Mouse (Mus musculus) megakaryocyte, embryonic 14.5 days (primary cell): ENCODE data around the gene Cd19. TPM values are rescaled to one million over a fixed set of nuclear protein-coding genes. Genes with fewer than 3 reads are reported as not detected.
"Not testable (repeated sequence)": the region's sequence is repeated elsewhere in the genome, so short reads cannot be mapped to it uniquely, and the experiment has no call there.

Source experiments
- H3K27me3 ChIP-seq: replicated peaks from 2 replicates; pipeline ENCODE3; 2012; ENCODE audit warnings: inconsistent platforms
- H3K36me3 ChIP-seq: replicated peaks from 2 replicates; pipeline ENCODE3; 2012; ENCODE audit warnings: low read length, inconsistent platforms, mixed read lengths
- H3K4me1 ChIP-seq: 2 replicates; pipeline ENCODE4 v1.6.1; 2012; ENCODE audit warnings: inconsistent platforms
- H3K4me3 ChIP-seq: replicated peaks from 2 replicates; pipeline ENCODE3; 2012; ENCODE audit warnings: moderate library complexity, mild to moderate bottlenecking, inconsistent platforms
- H3K9me3 ChIP-seq: 2 replicates; pipeline ENCODE4 v1.6.1; 2012; ENCODE audit warnings: inconsistent platforms
- FLI1 ChIP-seq: IDR thresholded peaks from 2 replicates; pipeline ENCODE4 v1.6.1; 2012; ENCODE audit warnings: low read length, inconsistent platforms, mixed read lengths
- GATA1 ChIP-seq: IDR thresholded peaks from 3 replicates; pipeline ENCODE4 v1.6.1; 2012; ENCODE audit warnings: mixed read lengths, low read length, inconsistent platforms, borderline replicate concordance
- polyA plus RNA-seq: library from polyadenylated mRNA; stranded (reverse); fragments of >175 nt; gene quantifications from 2 replicates; pipeline ENCODE4 v1.2.3, GENCODE M21; 2012; ENCODE audit warnings: low replicate concordance; ENCODE audit not compliant: insufficient read depth

The Cd19 gene
- polyA plus RNA-seq, 1 experiment, result not detected

GRCm38 (mm10) chr7:126396298-126397119, 18.2 kb downstream of the Cd19 start, which contains the start of gene Nfatc2ip:
Gene Nfatc2ip, minus strand, starts transcription at chr7:126396737.
- Histone ChIP-seq H3K4me3 (peak within 1 kb of the TSS; percentile 98), H3K27me3 (no peaks in the 10 kb centered on the region), H3K9me3 (no peaks in the 10 kb centered on the region), H3K4me1 (peaks cover 56% of the 10 kb centered on the region), H3K36me3 (peaks cover 22% of the 10 kb centered on the region)
- TF ChIP-seq GATA1, result no peak
- no peak for TF ChIP-seq FLI1

GRCm38 (mm10) chr7:126392086-126392884, 22.4 kb downstream of the Cd19 start:
- Histone ChIP-seq H3K9me3 (peaks cover 12% of the 10 kb centered on the region), H3K36me3 (peaks cover 62% of the 10 kb centered on the region), H3K4me1 (peaks cover 68% of the 10 kb centered on the region)
- not testable (repeated sequence) for H3K27me3 ChIP-seq, H3K4me3 ChIP-seq

GRCm38 (mm10) chr7:126388185-126388584, 26.5 kb downstream of the Cd19 start:
- no peak for TF ChIP-seq FLI1
- no peak for TF ChIP-seq GATA1
- no peaks in the 10 kb centered on the region for H3K27me3 ChIP-seq
- H3K36me3 ChIP-seq, result peaks cover 85% of the 10 kb centered on the region
- H3K4me1 ChIP-seq, result peaks cover 39% of the 10 kb centered on the region
- peaks cover 12% of the 10 kb centered on the region for H3K9me3 ChIP-seq
- H3K4me3 ChIP-seq, result no peak overlapping the region

DNA sequence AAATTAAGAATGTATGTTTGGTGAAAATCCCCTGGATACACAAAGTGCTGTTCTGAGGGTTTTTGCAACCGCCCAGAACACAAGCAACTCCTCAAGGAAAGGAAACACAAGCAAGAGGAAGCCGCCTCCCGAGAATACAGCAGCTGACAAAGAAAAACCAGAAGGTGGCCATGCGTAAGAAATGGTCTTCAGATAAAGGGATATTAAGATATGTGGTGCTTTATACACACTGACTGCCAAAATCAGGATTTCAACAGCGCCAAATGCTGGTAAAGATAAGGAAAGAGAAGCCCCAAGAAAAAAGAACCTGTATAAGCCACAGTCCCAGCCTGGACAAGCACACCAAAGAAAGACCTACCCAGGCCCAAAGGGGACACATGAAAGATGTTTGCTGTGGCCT, 31.1 kb downstream of the Cd19 start:
- TF ChIP-seq FLI1, result no peak
- Histone ChIP-seq H3K4me3 (no peak overlapping the region), H3K36me3 (peaks cover 59% of the 10 kb centered on the region), H3K4me1 (peaks cover 11% of the 10 kb centered on the region), H3K9me3 (no peaks in the 10 kb centered on the region), H3K27me3 (peaks cover 2% of the 10 kb centered on the region)

DNA sequence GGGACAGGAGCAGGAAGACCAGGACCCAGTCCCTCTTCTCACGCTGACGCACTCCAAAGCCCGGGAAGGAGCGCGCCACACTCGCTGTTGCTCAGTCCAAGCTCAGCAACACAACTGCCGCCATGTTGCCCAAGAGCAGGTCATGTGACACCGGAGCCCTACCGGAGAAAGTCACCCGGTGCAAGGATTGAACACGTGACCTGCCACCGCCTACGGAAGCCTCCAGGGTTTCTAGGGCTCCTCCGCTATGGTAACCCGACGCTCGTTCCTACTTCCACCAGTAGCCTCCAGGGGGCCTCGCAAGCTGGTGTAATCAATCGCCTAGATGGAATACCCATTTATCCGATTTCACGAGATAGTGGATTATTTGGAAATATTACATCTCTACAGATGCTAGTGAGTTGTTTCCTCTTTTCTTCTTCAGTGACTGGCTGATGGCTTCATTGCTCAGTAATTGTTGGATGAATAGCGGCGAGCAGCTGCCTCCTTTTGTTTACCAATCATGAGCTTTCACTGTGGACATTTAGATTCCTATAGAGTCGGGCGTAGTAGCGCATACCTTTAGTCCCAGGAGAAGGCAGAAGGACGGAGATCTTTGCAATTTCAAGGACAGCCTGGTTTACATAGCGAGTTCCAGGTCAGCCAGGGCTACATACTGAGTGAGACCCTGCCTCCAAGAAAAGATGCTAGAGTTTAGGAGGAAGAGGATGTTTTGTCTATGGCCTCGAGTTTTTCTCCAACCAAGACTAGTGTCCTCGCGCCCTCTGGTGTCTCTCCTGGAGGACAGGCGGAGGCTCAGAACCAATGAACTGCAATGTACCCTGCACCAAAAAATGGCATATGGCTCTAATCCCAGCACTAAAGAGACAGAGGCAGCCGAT, 37.2 kb downstream of the Cd19 start, which contains the start of gene Spns1:
Gene Spns1 (minus strand): TSS at position 173 of the 881 bp plus-strand sequence.
- Histone ChIP-seq H3K27me3 (peaks cover 2% of the 10 kb centered on the region), H3K36me3 (peaks cover 49% of the 10 kb centered on the region), H3K4me1 (peaks cover 55% of the 10 kb centered on the region), H3K9me3 (no peaks in the 10 kb centered on the region), H3K4me3 (peak within 1 kb of the TSS; percentile 100)
- TF ChIP-seq GATA1, result no peak
- TF ChIP-seq FLI1, result no peak

DNA sequence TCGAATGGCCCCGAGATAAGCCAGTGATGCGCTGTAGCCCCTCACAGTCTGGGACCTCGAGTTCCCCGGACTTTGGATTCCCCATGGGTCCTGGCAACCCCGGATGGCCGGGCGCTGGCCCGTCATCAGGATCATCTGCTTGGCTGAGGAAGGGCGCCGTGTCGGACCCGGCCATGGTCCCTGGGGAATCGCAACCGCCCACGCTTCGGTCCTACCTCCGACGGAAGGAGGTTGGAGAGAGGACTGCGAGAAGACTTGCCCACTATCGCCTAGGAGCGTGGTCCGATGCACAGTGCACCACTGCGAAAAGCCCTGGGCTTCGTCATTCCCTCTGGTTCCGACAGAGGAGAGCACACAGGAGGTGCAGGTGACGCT, 37.8 kb downstream of the Cd19 start:
- Histone ChIP-seq H3K4me1 (peaks cover 57% of the 10 kb centered on the region), H3K4me3 (peak overlapping the region; percentile 100), H3K27me3 (peaks cover 2% of the 10 kb centered on the region), H3K36me3 (peaks cover 49% of the 10 kb centered on the region), H3K9me3 (no peaks in the 10 kb centered on the region)
- TF ChIP-seq GATA1 (no peak), FLI1 (no peak)

GRCm38 (mm10) chr7:126375012-126375411, 39.7 kb downstream of the Cd19 start:
- peaks cover 2% of the 10 kb centered on the region for H3K27me3 ChIP-seq
- no peaks in the 10 kb centered on the region for H3K9me3 ChIP-seq
- peaks cover 64% of the 10 kb centered on the region for H3K36me3 ChIP-seq
- H3K4me3 ChIP-seq, result peak overlapping the region; percentile 100
- H3K4me1 ChIP-seq, result peaks cover 75% of the 10 kb centered on the region
- no peak for TF ChIP-seq GATA1
- TF ChIP-seq FLI1, result no peak

DNA sequence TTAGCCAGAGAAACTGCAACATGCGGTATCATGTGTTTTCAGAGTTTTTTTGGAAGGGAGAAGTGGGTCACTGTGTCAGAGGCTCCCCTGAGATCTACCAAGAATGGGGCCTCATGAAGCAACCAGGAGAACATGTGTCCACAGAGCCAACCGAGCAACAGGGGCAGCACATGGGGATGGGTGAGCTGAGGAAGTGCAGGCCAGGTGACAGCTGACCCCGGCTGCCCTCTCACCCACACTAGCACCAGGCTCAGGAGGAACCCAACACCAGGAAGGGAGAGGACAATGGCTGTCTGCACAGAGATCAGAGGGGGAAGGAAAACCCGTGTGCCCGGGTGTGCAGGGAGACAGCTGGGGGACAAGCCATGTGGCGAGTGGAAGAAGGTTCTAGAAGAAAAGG, 40.2 kb downstream of the Cd19 start:
- Histone ChIP-seq H3K4me1 (peaks cover 80% of the 10 kb centered on the region), H3K36me3 (peaks cover 69% of the 10 kb centered on the region), H3K27me3 (no peaks in the 10 kb centered on the region), H3K9me3 (no peaks in the 10 kb centered on the region), H3K4me3 (peak overlapping the region; percentile 100)
- no peak for TF ChIP-seq FLI1
- TF ChIP-seq GATA1, result no peak

GRCm38 (mm10) chr7:126373007-126373406, 41.7 kb downstream of the Cd19 start:
- H3K36me3 ChIP-seq, result peaks cover 83% of the 10 kb centered on the region
- H3K27me3 ChIP-seq, result no peaks in the 10 kb centered on the region
- no peak overlapping the region for H3K4me3 ChIP-seq
- H3K4me1 ChIP-seq, result peaks cover 91% of the 10 kb centered on the region
- TF ChIP-seq FLI1, result no peak
- no peak for TF ChIP-seq GATA1
- no peaks in the 10 kb centered on the region for H3K9me3 ChIP-seq

- peak within 1 kb of the TSS; percentile 98 for H3K4me3 ChIP-seq
- peaks cover 95% of the 10 kb centered on the region for H3K4me1 ChIP-seq
- H3K27me3 ChIP-seq, result no peaks in the 10 kb centered on the region
- no peak for TF ChIP-seq GATA1
- peaks cover 97% of the 10 kb centered on the region for H3K36me3 ChIP-seq
- no peaks in the 10 kb centered on the region for H3K9me3 ChIP-seq
Observed at GRCm38 (mm10) chr7:126369393-126369792, 45.3 kb downstream of the Cd19 start, which contains the start of gene Lat. Gene Lat, minus strand, starts transcription at chr7:126369570.
